Comparison of ENCODE assay signal across 17 mouse cellular contexts in genomic region chr1:133663427-133663826, GRCm38 (mm10). TPM values are rescaled to one million over a fixed set of nuclear protein-coding genes. Genes with fewer than 3 reads are reported as not detected.
DNase-seq lines count a peak whose midpoint lies in the region; ATAC-seq and TF ChIP-seq lines count a peak whose summit lies in the region.
"Had no signal": no experiment of that assay in that cellular context is flagged by ENCODE, and none has a peak within 500 bp of the region (broad histone marks: within the 10 kb centered on the region; RNA-seq: fewer than 3 reads in every experiment).

No protein-coding gene starts in this region.

- 61% methylated on average over 4 of the region's 4 CpGs for WGBS in embryonic facial prominence, embryonic 14.5 days
- 85% methylated on average over 4 of the region's 4 CpGs for WGBS in embryonic facial prominence, embryonic 10.5 days
- WGBS in heart, postnatal 0 days: 43% methylated on average over 4 of the region's 4 CpGs
- WGBS in thymus, adult 2 months: 91% methylated on average over 4 of the region's 4 CpGs

- H3K4me3 ChIP-seq in embryonic facial prominence, embryonic 14.5 days (ENCODE audit: low read depth, low read length): no peak overlapping the region
- H3K4me3 ChIP-seq in embryonic facial prominence, embryonic 10.5 days: no peak overlapping the region
- H3K4me3 ChIP-seq in heart, postnatal 0 days (ENCODE audit: low read depth, low read length): no peak overlapping the region
- no peak overlapping the region for H3K4me3 ChIP-seq in thymus, adult 2 months (ENCODE audit: control insufficient read depth, insufficient read depth, low read length)
- H3K4me3 ChIP-seq: forebrain, embryonic 12.5 days; limb, embryonic 12.5 days; midbrain, embryonic 13.5 days; neural tube, embryonic 13.5 days had no signal

- peaks cover 14% of the 10 kb centered on the region for H3K4me1 ChIP-seq in embryonic facial prominence, embryonic 14.5 days (ENCODE audit: control insufficient read depth, insufficient read depth, low read length)
- H3K4me1 ChIP-seq in embryonic facial prominence, embryonic 10.5 days: peaks cover 20% of the 10 kb centered on the region
- H3K4me1 ChIP-seq in heart, postnatal 0 days (ENCODE audit: control insufficient read depth, insufficient read depth): peaks cover 15% of the 10 kb centered on the region
- H3K4me1 ChIP-seq in thymus, adult 2 months (replicated peaks; ENCODE audit: control insufficient read depth, insufficient read depth, low read length): 0 out of 2 replicates have a peak, but pooled peaks cover 3% of the 10 kb centered on the region

- H3K9ac ChIP-seq in embryonic facial prominence, embryonic 14.5 days (ENCODE audit: low read depth, low read length): no peak overlapping the region
- no peak overlapping the region for H3K9ac ChIP-seq in heart, postnatal 0 days (replicated peaks; ENCODE audit: low read depth, low read length)
- H3K9ac ChIP-seq: forebrain, embryonic 12.5 days; limb, embryonic 12.5 days; midbrain, embryonic 13.5 days; neural tube, embryonic 13.5 days had no signal

- no peak for ATAC-seq in embryonic facial prominence, embryonic 14.5 days (ENCODE audit: low read depth)
- no peak for ATAC-seq in heart, postnatal 0 days (ENCODE audit: insufficient read depth, low read depth)
- no peak for ATAC-seq in CD4-positive, CD25-positive, alpha-beta regulatory T cell, adult 4 months
- ATAC-seq: activated CD4-positive, CD25-positive, alpha-beta regulatory T cell, adult 4 months; inflammation-experienced regulatory T-cells, adult 6 months; midbrain, embryonic 13.5 days had no signal

- intact Hi-C loops in heart, postnatal 36 days (cut with DNase I): no loop called here

- peaks cover 12% of the 10 kb centered on the region; the same call in 1 of the 2 replicates for H3K36me3 ChIP-seq in embryonic facial prominence, embryonic 14.5 days (ENCODE audit: control insufficient read depth, insufficient read depth, low read length)
- H3K36me3 ChIP-seq in embryonic facial prominence, embryonic 10.5 days (replicated peaks): peaks cover 13% of the 10 kb centered on the region
- H3K36me3 ChIP-seq in heart, postnatal 0 days (replicated peaks; ENCODE audit: control insufficient read depth, insufficient read depth, low read length): peaks cover 6% of the 10 kb centered on the region; the same call in 1 of the 2 replicates
- H3K36me3 ChIP-seq in thymus, adult 2 months (ENCODE audit: control insufficient read depth, insufficient read depth, low read length): peaks cover 3% of the 10 kb centered on the region; the same call in 1 of the 2 replicates
- H3K36me3 ChIP-seq: midbrain, embryonic 13.5 days had no signal

- DNase-seq in embryonic facial prominence, embryonic 14.5 days (ENCODE audit: low spot score): peak; percentile 12
- DNase-seq in embryonic facial prominence, embryonic 10.5 days (ENCODE audit: low spot score): no peak
- peak; percentile 15 for DNase-seq in heart, postnatal 0 days (ENCODE audit: low spot score)
- DNase-seq in heart, postnatal 36 days: no peak
- DNase-seq in right cerebral cortex, postnatal 36 days (ENCODE audit: low spot score in 2 of 2): peak; percentile 29 to 66
- no peak for DNase-seq in right cerebral cortex, postnatal 4 days
- DNase-seq in thymus, adult 2 months: no peak
- DNase-seq: cerebellum, adult 8-10 months; lung, postnatal 10 days had no signal

- TF ChIP-seq POLR2A in thymus, adult 2 months (IDR thresholded peaks at IDR 0.05; ENCODE audit: control insufficient read depth, extremely low read depth, insufficient read depth, low read length, poor library complexity): no peak

- no peak for TF ChIP-seq EP300 in heart, postnatal 0 days (IDR thresholded peaks at IDR 0.05; ENCODE audit: low read depth)

- H3K9me3 ChIP-seq in embryonic facial prominence, embryonic 14.5 days (ENCODE audit: control insufficient read depth, low read length): no peaks in the 10 kb centered on the region
- no peaks in the 10 kb centered on the region for H3K9me3 ChIP-seq in embryonic facial prominence, embryonic 10.5 days
- no peaks in the 10 kb centered on the region for H3K9me3 ChIP-seq in heart, postnatal 0 days (replicated peaks; ENCODE audit: control insufficient read depth, low read length)
- H3K9me3 ChIP-seq: forebrain, embryonic 12.5 days; limb, embryonic 12.5 days; midbrain, embryonic 13.5 days; neural tube, embryonic 13.5 days had no signal

- peak overlapping the region; percentile 44; the same call in 1 of the 2 replicates for H3K27ac ChIP-seq in embryonic facial prominence, embryonic 14.5 days (replicated peaks; ENCODE audit: low read depth, low read length)
- H3K27ac ChIP-seq in embryonic facial prominence, embryonic 10.5 days (replicated peaks): no peak overlapping the region
- no peak overlapping the region for H3K27ac ChIP-seq in heart, postnatal 0 days (ENCODE audit: low read depth)
- no peak overlapping the region for H3K27ac ChIP-seq in thymus, adult 2 months (ENCODE audit: control insufficient read depth, insufficient read depth, low read length)
- H3K27ac ChIP-seq: forebrain, embryonic 12.5 days; limb, embryonic 12.5 days; midbrain, embryonic 13.5 days; neural tube, embryonic 13.5 days had no signal

- H3K4me2 ChIP-seq in embryonic facial prominence, embryonic 14.5 days (ENCODE audit: low read depth, low read length): no peak overlapping the region
- H3K4me2 ChIP-seq in heart, postnatal 0 days (ENCODE audit: low read depth, low read length): no peak overlapping the region
- H3K4me2 ChIP-seq: forebrain, embryonic 12.5 days; limb, embryonic 12.5 days; midbrain, embryonic 13.5 days; neural tube, embryonic 13.5 days had no signal

- H3K27me3 ChIP-seq in embryonic facial prominence, embryonic 14.5 days (replicated peaks; ENCODE audit: control insufficient read depth, insufficient read depth, low read length): no peaks in the 10 kb centered on the region
- no peaks in the 10 kb centered on the region for H3K27me3 ChIP-seq in embryonic facial prominence, embryonic 10.5 days (replicated peaks; ENCODE audit: low read depth, poor library complexity, severe bottlenecking)
- no peaks in the 10 kb centered on the region for H3K27me3 ChIP-seq in heart, postnatal 0 days (ENCODE audit: control insufficient read depth, insufficient read depth, low read length)
- no peaks in the 10 kb centered on the region for H3K27me3 ChIP-seq in thymus, adult 2 months (ENCODE audit: control insufficient read depth, insufficient read depth, low read length)
- H3K27me3 ChIP-seq: forebrain, embryonic 12.5 days; limb, embryonic 12.5 days; midbrain, embryonic 13.5 days; neural tube, embryonic 13.5 days had no signal

- no peak for TF ChIP-seq CTCF in heart, postnatal 0 days (IDR thresholded peaks at IDR 0.05; ENCODE audit: low read depth)
- no peak for TF ChIP-seq CTCF in thymus, adult 2 months (IDR thresholded peaks at IDR 0.05; ENCODE audit: borderline replicate concordance, control insufficient read depth, extremely low read depth, insufficient read depth, low read length, poor library complexity)

RNA-seq across cellular contexts. Expression of gene Gm38394, which starts 2.3 kb away (rescaled TPM):
- 11.0 and 11.5 TPM in 2 replicates for polyA plus RNA-seq in embryonic facial prominence, embryonic 14.5 days (2014; fragmentation: Nextera tagmentation; extraction: Ambion mirVana)
- polyA plus RNA-seq in embryonic facial prominence, embryonic 10.5 days (2016; fragmentation: Nextera tagmentation; extraction: Ambion mirVana): 5.0 and 6.3 TPM in 2 replicates
- total RNA-seq in heart, postnatal 0 days (2014; rRNA removed; ENCODE audit: low replicate concordance): 2.6 and 8.6 TPM in 2 replicates
- polyA plus RNA-seq in heart, postnatal 0 days (2015; fragmentation: Nextera tagmentation; extraction: Ambion mirVana): 2.0 and 2.1 TPM in 2 replicates
- total RNA-seq in heart, postnatal 36 days (2021): 10 to 100 TPM; 17.8 to 18.4 TPM
- 5.8 and 5.9 TPM in 2 replicates for polyA plus RNA-seq in thymus, adult 2 months (2012; rRNA removed)
- 1 to 10 TPM; 3.1 to 4.3 TPM for polyA plus RNA-seq in CD4-positive, CD25-positive, alpha-beta regulatory T cell, adult 4 months (2017; shearing (Covaris generic))

RNA-seq across cellular contexts. Expression of gene Zbed6, which starts 2.7 kb away (rescaled TPM):
- polyA plus RNA-seq in embryonic facial prominence, embryonic 14.5 days (2014; fragmentation: Nextera tagmentation; extraction: Ambion mirVana): not detected in 2 replicates
- not detected in 2 replicates for polyA plus RNA-seq in embryonic facial prominence, embryonic 10.5 days (2016; fragmentation: Nextera tagmentation; extraction: Ambion mirVana)
- total RNA-seq in heart, postnatal 0 days (2014; rRNA removed; ENCODE audit: low replicate concordance): 7.3 and 18.8 TPM in 2 replicates
- not detected in 2 replicates for polyA plus RNA-seq in heart, postnatal 0 days (2015; fragmentation: Nextera tagmentation; extraction: Ambion mirVana)
- 1 to 10 TPM; 2.8 to 5.0 TPM for total RNA-seq in heart, postnatal 36 days (2021)
- 4.1 and 5.3 TPM in 2 replicates for polyA plus RNA-seq in thymus, adult 2 months (2012; rRNA removed)
- polyA plus RNA-seq in CD4-positive, CD25-positive, alpha-beta regulatory T cell, adult 4 months (2017; shearing (Covaris generic)): not detected
- polyA plus RNA-seq: activated CD4-positive, CD25-positive, alpha-beta regulatory T cell, adult 4 months; forebrain, embryonic 12.5 days; inflammation-experienced regulatory T-cells, adult 6 months; limb, embryonic 12.5 days; midbrain, embryonic 13.5 days; neural tube, embryonic 13.5 days had no signal

RNA-seq across cellular contexts. Expression of gene Lax1, which starts 26.5 kb away (rescaled TPM):
- polyA plus RNA-seq in embryonic facial prominence, embryonic 14.5 days (2014; fragmentation: Nextera tagmentation; extraction: Ambion mirVana): 0.11 and 0.80 TPM in 2 replicates
- 0.16 and 0.39 TPM in 2 replicates for polyA plus RNA-seq in embryonic facial prominence, embryonic 10.5 days (2016; fragmentation: Nextera tagmentation; extraction: Ambion mirVana)
- 0.15 and 0.35 TPM in 2 replicates for total RNA-seq in heart, postnatal 0 days (2014; rRNA removed; ENCODE audit: low replicate concordance)
- polyA plus RNA-seq in heart, postnatal 0 days (2015; fragmentation: Nextera tagmentation; extraction: Ambion mirVana): 0.10 and 0.15 TPM in 2 replicates
- under 1 TPM; 0.22 to 0.33 TPM for total RNA-seq in heart, postnatal 36 days (2021)
- polyA plus RNA-seq in thymus, adult 2 months (2012; rRNA removed): 19.3 and 21.9 TPM in 2 replicates
- 100 to 1,000 TPM; 101 to 145 TPM for polyA plus RNA-seq in CD4-positive, CD25-positive, alpha-beta regulatory T cell, adult 4 months (2017; shearing (Covaris generic))
- total RNA-seq: MEL had no signal

RNA-seq across cellular contexts. Expression of gene Snrpe, which starts 53.3 kb away (rescaled TPM):
- polyA plus RNA-seq in embryonic facial prominence, embryonic 14.5 days (2014; fragmentation: Nextera tagmentation; extraction: Ambion mirVana): 598 and 599 TPM in 2 replicates
- polyA plus RNA-seq in embryonic facial prominence, embryonic 10.5 days (2016; fragmentation: Nextera tagmentation; extraction: Ambion mirVana): 907 and 930 TPM in 2 replicates
- total RNA-seq in heart, postnatal 0 days (2014; rRNA removed; ENCODE audit: low replicate concordance): 143 and 157 TPM in 2 replicates
- 314 and 316 TPM in 2 replicates for polyA plus RNA-seq in heart, postnatal 0 days (2015; fragmentation: Nextera tagmentation; extraction: Ambion mirVana)
- total RNA-seq in heart, postnatal 36 days (2021): 10 to 100 TPM; 72.0 to 79.2 TPM
- polyA plus RNA-seq in thymus, adult 2 months (2012; rRNA removed): 81.6 and 108 TPM in 2 replicates
- 100 to 1,000 TPM; 281 to 399 TPM for polyA plus RNA-seq in CD4-positive, CD25-positive, alpha-beta regulatory T cell, adult 4 months (2017; shearing (Covaris generic))

Comparison
In these comparisons a context has a peak if more than half of its experiments do, and no peak if none do; other contexts are left out.
1. DNase-seq: peak in embryonic facial prominence, embryonic 14.5 days (single experiment), heart, postnatal 0 days (single experiment) and right cerebral cortex, postnatal 36 days (2 of 2); none in embryonic facial prominence, embryonic 10.5 days (single experiment), heart, postnatal 36 days (0 of 2), right cerebral cortex, postnatal 4 days (single experiment) and thymus, adult 2 months (single experiment).
2. RNA of gene Lax1, which starts 26.5 kb away (polyA plus RNA-seq): 101 to 145 TPM in CD4-positive, CD25-positive, alpha-beta regulatory T cell, adult 4 months and 19.3 to 21.9 TPM in thymus, adult 2 months; 0.16 to 0.39 TPM in embryonic facial prominence, embryonic 10.5 days, 0.10 to 0.15 TPM in heart, postnatal 0 days and 0.11 to 0.80 TPM in embryonic facial prominence, embryonic 14.5 days; every median in the first group is over 10 times any median in the second.